Mouse (Mus musculus) splenic B cell, adult 2 months (primary cell): Measurements from ENCODE around the gene Eea1.

ENCODE experiments used
- DNase-seq: peaks from one replicate; pipeline ENCODE4 v3.0.0-alpha.2; 2011; ENCODE audit warnings: low read depth, low spot score
- H3K27me3 ChIP-seq: 2 replicates; pipeline ENCODE4 v1.6.1; 2012; ENCODE audit warnings: mild to moderate bottlenecking, low read length, moderate library complexity, mixed read lengths; ENCODE audit not compliant: control insufficient read depth, poor library complexity, insufficient read depth, severe bottlenecking
- H3K36me3 ChIP-seq: 2 replicates; pipeline ENCODE4 v1.6.1; 2012; ENCODE audit warnings: mild to moderate bottlenecking, low read length, moderate library complexity, mixed read lengths; ENCODE audit not compliant: control insufficient read depth, poor library complexity, insufficient read depth, severe bottlenecking

The Eea1 gene

DNA sequence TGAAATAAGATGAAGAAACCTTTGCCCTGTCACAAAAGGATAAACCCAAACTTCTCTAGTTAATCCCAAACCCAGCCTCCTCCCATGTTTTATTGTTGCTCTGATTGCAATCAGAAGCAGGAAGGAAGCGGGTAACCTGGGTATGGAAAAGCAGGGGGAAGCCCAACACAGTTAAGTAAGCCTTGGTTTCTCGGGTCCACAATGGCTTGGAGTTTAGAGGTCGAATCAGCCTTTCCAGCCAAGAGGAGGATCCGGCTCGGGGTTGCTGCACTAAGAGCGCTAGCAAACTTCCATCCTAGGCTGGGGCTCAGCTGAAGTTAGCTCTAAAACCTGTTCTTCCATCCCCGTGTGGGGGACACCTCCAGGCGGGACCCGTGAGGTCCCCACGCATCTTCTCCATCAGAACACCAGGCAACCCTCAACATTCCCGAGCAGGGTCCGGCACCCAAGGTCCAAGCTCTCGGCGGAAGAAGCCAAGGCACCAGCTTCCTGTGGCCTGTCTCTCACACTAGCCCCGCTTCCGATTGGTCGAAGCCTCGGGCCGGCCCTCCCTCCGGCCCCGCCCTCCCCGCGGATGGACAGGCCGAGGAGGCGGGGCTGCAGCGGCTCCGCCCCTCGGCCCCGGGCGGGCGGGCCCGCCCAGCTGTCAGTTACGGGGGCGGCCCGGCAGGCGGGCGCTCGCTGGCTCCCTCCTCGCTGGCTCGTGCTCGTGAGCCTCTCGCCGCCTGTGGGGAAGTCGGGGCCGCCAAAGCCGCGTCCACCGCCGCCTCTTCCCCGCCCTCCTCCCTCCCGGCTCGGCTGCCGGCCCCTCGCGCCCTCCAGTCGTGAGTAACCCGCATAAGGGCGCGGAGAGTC is at the start of gene Eea1:
Gene Eea1 (plus strand): TSS at position 605 of the 855 bp plus-strand sequence.
- no peaks in the 10 kb centered on the region for H3K36me3 ChIP-seq
- peak; percentile 91 for DNase-seq
- no peaks in the 10 kb centered on the region for H3K27me3 ChIP-seq

DNA sequence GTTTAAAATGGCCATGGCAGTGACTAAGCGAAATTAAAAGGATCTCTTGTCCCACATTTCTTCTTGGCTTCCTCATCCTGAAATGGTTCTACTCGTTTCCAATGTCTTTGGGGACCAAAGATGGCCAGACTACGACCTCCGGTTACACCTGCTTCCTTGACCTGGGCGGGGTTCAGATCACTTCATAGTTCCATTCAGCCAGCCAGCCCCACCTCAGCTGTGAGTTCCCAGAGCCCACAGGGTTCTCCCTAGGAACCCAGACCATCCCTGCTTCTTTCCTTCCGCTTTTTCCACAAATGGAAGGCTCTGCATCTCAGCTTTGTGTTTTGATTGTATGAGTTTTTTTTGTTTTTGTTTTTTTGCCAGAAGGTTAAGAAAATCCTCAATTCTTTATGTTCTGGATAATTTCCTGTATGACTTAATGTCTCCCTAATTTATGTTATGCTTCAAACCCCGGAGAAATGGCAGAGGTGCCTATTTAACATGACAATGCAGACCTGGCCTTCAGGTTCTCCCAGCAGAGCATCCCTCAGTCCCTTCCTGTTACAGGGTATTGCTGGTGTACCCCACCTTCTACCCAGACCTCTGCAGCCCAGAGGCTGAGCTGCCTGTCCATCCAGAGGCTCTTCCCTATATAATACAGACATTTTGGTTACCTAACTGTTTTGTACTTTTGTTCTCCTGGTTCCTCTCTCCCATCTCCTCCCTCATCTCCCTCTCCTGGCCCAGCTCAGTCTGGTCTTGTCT is 49.1 kb upstream of the Eea1 start:
- H3K27me3 ChIP-seq: no peaks in the 10 kb centered on the region
- no peaks in the 10 kb centered on the region for H3K36me3 ChIP-seq
- no peak for DNase-seq

DNA sequence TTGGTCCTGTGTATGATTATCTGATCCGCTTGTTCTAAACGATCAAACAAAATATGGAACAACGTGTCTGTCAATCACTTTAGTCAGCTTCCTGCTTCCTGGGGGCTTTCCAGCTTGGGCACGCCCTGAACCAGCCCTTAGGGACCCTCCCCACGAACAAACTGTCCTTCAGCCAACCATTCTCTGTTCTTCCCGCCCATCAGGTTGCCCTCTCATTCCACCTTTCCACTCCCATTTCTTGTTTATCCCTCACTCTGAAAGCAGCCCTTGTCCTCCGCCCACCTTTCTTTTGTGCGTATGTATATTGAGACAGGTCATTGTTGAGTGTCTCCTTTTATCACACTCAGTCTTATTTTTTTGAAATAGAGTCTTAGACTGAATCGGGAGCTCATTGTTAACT is 48.3 kb upstream of the Eea1 start:
- Histone ChIP-seq H3K27me3 (no peaks in the 10 kb centered on the region), H3K36me3 (no peaks in the 10 kb centered on the region)
- DNase-seq: no peak

DNA sequence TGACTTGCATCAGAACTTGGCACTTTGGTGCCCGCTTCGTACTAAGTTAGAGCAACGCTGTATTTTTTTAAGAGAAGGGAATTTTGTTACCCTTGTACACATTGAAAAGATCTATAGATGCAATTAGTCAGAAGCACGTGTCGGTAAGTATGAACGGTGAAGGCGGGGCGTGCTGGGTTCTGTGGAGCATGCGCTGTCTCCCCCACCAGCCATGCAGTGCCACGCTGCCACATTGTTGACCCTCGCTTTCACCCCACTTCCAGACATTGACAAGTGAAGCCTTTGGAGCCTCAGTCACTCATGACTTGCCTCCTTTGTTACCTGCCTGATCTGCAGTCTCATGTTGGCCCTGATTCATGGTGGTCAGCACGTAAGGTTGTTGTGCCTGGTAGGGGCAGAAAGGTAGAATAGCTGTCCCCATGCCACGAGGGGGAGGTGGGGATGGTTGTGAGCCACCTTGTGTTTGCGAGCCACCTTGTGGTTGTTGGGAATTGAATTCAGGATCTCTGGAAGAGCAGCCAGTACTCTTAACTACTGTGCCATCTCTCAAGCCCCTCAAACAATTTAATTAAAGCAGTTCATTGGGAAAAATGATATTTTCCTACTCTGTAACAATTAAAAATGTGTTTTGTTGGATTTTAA is 47.0 kb upstream of the Eea1 start:
- no peaks in the 10 kb centered on the region for H3K27me3 ChIP-seq
- H3K36me3 ChIP-seq: no peaks in the 10 kb centered on the region
- no peak for DNase-seq

DNA sequence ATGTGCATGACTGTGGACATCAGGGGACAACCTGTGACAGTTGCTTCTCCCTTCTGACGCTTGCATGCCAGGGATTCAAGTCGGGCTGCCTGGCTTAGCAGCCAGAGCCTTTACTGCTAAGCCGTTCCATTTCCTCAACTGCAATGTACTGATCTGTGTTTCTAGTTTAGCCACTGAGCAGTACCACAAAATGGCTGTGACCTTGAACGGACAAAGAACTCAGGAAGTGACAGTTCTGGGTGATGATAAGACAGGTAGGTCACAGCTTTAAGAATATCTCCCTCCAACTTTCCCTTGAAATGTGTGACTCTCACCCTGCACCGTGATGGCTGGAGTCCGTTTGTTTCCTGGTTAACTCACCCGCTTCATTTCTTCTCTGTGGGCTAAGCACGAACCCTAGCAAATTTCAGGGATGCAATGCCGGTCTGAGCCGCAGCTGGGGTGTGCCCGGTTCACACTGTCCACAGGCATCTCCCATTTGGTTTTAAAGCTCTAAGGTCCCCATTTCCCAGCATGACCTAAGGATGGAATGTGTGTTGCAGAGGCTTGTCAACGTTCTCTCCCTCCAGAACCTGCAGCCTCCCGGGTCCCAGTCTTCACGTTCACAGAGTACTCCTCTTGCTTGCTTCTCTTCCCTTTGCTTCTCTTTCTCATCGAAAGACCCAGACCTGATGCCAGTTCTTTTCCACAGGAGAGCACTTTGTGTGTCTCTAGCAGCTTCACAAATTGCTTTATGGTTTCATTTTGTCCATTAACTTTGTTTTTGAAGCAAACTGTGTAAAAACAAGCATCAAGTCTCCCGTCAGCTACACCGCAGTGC is 46.2 kb upstream of the Eea1 start:
- Histone ChIP-seq H3K27me3 (no peaks in the 10 kb centered on the region), H3K36me3 (no peaks in the 10 kb centered on the region)
- peak; percentile 5 for DNase-seq

DNA sequence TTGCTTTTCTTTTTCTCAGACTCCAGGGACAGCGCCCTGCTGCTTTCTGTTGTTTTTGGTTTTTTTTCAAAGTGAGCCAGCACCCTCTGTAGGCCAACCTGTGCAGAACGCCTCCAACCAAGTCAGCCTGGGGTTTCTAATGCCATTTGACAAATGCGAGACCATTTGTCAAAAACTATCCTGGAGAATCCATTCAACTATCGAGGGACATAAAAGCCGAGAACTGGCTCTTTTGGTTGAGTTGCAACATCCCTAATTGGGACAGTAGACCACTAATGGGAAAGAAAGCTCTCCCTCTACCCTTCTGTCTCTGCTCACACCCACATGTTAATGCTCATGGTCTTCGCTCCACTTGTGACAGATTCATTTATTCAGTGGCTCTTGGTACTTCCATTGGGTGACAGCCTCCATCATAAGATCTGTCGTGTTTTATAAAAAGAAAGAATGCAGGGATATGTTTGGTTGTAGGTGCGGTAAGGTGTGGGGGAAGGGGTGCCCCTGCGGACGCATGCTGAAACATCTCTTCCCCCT is 45.5 kb upstream of the Eea1 start:
- peak; percentile 69 for DNase-seq
- Histone ChIP-seq H3K27me3 (no peaks in the 10 kb centered on the region), H3K36me3 (no peaks in the 10 kb centered on the region)

DNA sequence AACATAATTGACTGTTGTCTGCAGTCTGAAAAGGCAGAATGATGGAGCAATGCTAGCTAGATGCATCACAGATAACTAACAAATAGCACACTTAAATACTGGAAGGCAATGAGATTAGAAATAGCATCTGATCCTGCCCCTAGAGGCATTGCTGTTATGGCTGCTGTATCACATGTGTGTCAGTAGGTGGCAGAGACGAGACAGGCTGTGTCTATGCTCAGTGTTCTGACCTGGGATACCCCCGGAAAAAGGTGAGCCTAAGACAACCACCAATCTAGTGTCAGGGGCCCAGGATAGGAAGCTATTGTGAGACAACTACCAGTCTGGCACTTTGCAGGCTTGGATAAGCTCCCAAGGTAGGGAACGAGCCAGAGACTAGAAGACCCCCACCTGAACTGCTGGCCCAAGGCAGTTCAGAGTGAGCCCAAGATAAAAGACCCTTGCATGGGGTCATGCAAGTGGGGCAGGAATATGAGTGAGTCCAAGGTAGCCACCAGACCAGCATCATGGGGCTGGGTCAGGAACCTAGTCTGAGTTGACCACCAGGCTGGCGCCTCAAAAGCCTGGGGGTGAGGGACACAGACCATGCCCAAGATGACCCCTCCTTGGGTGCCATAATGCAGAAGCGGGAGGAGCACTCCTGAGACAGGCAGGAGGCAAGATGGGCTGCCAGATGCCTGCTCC is 41.8 kb upstream of the Eea1 start:
- peak; percentile 59 for DNase-seq
- H3K27me3 ChIP-seq: no peaks in the 10 kb centered on the region
- H3K36me3 ChIP-seq: no peaks in the 10 kb centered on the region

DNA sequence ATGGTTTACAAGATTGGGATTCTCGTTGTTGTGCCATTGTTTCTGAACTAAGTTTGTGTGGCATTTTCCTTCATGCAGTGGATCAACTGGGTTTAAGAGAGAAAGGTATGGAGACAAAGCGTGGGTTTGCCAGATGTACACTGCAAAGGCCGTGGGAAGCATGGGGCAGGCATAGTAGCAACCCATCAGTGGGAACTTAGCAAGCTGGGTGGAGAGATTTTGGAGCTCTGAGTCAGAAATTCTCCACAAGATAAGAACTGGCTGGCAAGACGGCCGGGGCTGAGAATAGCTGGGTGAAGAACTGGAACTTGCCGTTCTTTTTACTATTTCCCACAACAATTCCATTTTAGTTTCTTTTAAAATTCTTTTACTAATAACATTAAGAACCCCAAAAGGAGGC is 35.8 kb upstream of the Eea1 start:
- no peaks in the 10 kb centered on the region for H3K36me3 ChIP-seq
- no peak for DNase-seq
- H3K27me3 ChIP-seq: no peaks in the 10 kb centered on the region

DNA sequence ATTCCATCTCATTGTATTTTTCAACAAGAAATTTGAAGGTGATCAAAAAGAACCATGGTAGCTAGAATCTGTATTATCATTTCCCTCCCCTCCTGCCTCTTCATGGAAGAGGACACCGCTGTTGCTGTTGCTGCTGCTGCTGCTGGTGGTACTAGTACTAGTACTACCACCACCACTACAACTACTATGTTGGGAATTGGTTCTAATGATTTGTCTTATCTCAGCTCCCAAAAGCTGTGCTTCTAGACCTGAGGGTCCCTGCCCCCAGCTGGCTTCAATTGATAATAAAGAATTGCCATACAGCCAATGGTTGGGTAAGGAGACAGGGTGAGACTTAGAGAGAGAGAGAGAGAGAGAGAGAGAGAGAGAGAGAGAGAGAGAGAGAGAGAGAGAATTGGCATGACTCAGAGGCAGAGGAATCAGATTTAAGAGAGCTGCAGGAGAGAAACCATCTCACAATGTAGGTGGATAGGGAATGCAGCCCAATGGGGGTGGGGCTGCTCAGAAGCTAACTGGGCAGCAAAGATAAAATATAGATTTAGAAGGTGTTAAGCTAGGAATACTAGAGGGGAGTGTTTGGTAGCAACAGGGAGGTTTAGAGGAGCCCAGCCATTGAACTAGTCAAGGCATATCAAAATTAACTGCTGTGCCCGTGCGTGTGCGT is 31.1 kb upstream of the Eea1 start:
- no peaks in the 10 kb centered on the region for H3K27me3 ChIP-seq
- no peaks in the 10 kb centered on the region for H3K36me3 ChIP-seq
- DNase-seq: no peak

DNA sequence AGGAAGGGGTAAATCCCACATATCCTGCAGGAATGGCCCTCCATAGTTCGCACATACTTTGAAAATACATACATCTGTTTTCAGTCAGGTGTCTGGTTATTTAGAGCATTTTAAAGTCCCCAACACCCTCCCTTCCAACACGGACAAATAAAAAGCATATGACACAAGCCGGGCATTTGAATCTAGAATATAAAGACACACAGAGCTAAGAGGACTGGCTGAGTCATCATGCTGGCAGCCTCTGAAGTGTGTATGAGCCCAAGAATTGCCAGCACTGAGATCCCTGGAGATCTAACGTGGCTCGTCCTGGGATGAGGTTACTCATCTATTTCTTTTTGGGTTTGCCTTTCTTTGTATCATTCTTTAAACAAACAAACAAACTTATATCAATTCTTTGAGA is 29.4 kb upstream of the Eea1 start:
- Histone ChIP-seq H3K27me3 (no peaks in the 10 kb centered on the region), H3K36me3 (no peaks in the 10 kb centered on the region)
- no peak for DNase-seq

DNA sequence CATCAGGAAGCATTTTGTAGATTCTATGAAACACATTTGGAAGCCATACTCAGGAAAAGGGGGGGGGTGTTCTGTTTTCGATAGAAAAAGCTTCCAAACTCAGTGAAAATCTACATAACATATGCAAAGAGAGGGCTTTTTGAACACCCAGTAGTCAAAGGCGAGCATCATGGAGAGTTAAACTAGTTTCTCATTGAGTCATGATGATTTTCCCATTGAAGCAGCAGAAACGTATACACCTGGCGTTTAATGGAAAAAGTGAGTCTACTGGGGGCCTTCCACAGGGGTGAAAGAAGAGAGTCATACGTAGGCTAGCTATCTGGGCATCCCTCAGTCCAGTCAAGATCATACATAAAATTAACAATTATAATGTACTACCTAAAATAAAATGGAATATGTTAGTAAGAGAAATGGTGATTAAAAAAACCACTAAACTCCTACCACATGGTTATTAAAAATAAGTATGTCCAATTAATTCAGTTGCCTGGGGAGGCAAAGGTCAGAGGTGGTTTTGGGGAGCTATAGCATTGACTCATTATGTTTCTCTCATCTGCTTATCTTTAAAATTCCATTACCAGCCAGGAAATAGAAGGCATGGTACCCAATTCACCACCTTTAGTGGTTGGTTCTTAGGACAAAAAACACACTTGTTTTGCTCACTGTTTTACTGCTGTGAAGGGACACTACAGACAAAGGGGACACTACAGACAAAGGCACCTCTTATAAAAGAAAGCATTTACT is 25.8 kb upstream of the Eea1 start:
- H3K27me3 ChIP-seq: no peaks in the 10 kb centered on the region
- no peak for DNase-seq
- H3K36me3 ChIP-seq: no peaks in the 10 kb centered on the region

DNA sequence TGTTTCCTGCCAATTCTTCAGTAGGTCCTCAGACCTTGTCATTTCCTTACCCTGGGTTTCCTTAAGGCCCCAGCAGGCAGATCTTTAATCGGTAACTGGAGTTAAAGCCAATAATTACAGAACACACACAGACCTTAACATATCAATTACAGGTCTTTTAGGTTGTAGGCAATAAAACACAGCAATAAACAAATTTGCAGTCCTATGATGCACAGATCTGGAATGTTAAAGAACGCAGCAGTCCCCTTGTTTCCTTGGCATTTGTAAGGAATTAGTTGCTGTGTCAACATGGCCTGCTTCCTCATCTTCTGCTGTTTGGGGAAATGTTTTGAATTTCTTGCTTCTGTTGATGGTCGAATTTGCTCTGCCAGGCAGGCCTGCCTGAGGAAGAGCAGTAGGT is 21.7 kb upstream of the Eea1 start:
- Histone ChIP-seq H3K36me3 (no peaks in the 10 kb centered on the region), H3K27me3 (no peaks in the 10 kb centered on the region)
- DNase-seq: no peak
